Mouse (Mus musculus): ENCODE results near the gene Chrng.

- no peak for TF ChIP-seq FLI1 (IDR thresholded peaks at IDR 0.05; ENCODE audit: low read length)
- TF ChIP-seq GATA1 (IDR thresholded peaks at IDR 0.05; ENCODE audit: borderline replicate concordance, low read length): no peak
Observed at GRCm38 (mm10) chr1:87204465-87204864, at the start of gene Chrng.

All from megakaryocyte, embryonic 14.5 days (primary cell).